ENCODE assay signal across 16 mouse cellular contexts in genomic region chr5:114967523-114968268, GRCm38 (mm10). TPM values are rescaled to one million over a fixed set of nuclear protein-coding genes. Genes with fewer than 3 reads are reported as not detected.
DNase-seq lines count a peak whose midpoint lies in the region; ATAC-seq and TF ChIP-seq lines count a peak whose summit lies in the region.
"Had no signal": no experiment of that assay in that cellular context is flagged by ENCODE, and none has a peak within 500 bp of the region (broad histone marks: within the 10 kb centered on the region; RNA-seq: fewer than 3 reads in every experiment).

No protein-coding gene starts in this region.

- peaks cover 5% of the 10 kb centered on the region; the same call in 1 of the 2 replicates for H3K4me1 ChIP-seq in forebrain, embryonic 11.5 days (replicated peaks; ENCODE audit: control insufficient read depth, insufficient read depth, low read length)
- H3K4me1 ChIP-seq in forebrain, postnatal 0 days (ENCODE audit: insufficient read depth), result no peaks in the 10 kb centered on the region
- H3K4me1 ChIP-seq in liver, embryonic 12.5 days, result peaks cover 37% of the 10 kb centered on the region
- H3K4me1 ChIP-seq in stomach, postnatal 0 days (replicated peaks; ENCODE audit: control insufficient read depth, insufficient read depth), result no peaks in the 10 kb centered on the region; the same call in 1 of the 2 replicates
- no peaks in the 10 kb centered on the region for H3K4me1 ChIP-seq in midbrain, embryonic 16.5 days (ENCODE audit: control insufficient read depth, insufficient read depth, low read length)

- H3K9me3 ChIP-seq in forebrain, embryonic 11.5 days (ENCODE audit: control insufficient read depth, low read length), result no peaks in the 10 kb centered on the region
- H3K9me3 ChIP-seq in forebrain, postnatal 0 days (ENCODE audit: low read length), result no peaks in the 10 kb centered on the region
- H3K9me3 ChIP-seq in liver, embryonic 12.5 days (replicated peaks), result no peaks in the 10 kb centered on the region
- no peaks in the 10 kb centered on the region for H3K9me3 ChIP-seq in stomach, postnatal 0 days (ENCODE audit: control insufficient read depth, low read length)
- H3K9me3 ChIP-seq in midbrain, embryonic 16.5 days (replicated peaks; ENCODE audit: control insufficient read depth, low read length, poor library complexity, severe bottlenecking), result no peaks in the 10 kb centered on the region
- H3K9me3 ChIP-seq: embryonic facial prominence, embryonic 12.5 days; forebrain, embryonic 10.5 days; hindbrain, embryonic 12.5 days had no signal

- no peak for TF ChIP-seq EP300 in stomach, postnatal 0 days (optimal IDR thresholded peaks at IDR 0.05)

- H3K9ac ChIP-seq in forebrain, embryonic 11.5 days (ENCODE audit: low read length), result no peak overlapping the region
- H3K9ac ChIP-seq in forebrain, postnatal 0 days, result no peak overlapping the region
- H3K9ac ChIP-seq in liver, embryonic 12.5 days, result no peak overlapping the region
- H3K9ac ChIP-seq in stomach, postnatal 0 days (ENCODE audit: low read length), result no peak overlapping the region
- no peak overlapping the region for H3K9ac ChIP-seq in midbrain, embryonic 16.5 days (ENCODE audit: low read depth, low read length)
- H3K9ac ChIP-seq: embryonic facial prominence, embryonic 12.5 days had no signal

- TF ChIP-seq CTCF in forebrain, postnatal 0 days (IDR thresholded peaks at IDR 0.05; ENCODE audit: low read depth), result no peak
- no peak for TF ChIP-seq CTCF in stomach, postnatal 0 days (IDR thresholded peaks at IDR 0.05; ENCODE audit: low read depth)

- WGBS in forebrain, embryonic 11.5 days, result 47% methylated on average over 14 of the region's 14 CpGs
- 37% methylated on average over 14 of the region's 14 CpGs for WGBS in forebrain, postnatal 0 days
- 20% methylated on average over 14 of the region's 14 CpGs for WGBS in liver, embryonic 12.5 days (ENCODE audit: insufficient replicate concordance)
- 32% methylated on average over 14 of the region's 14 CpGs for WGBS in stomach, postnatal 0 days
- 44% methylated on average over 14 of the region's 14 CpGs for WGBS in midbrain, embryonic 16.5 days

- no peak overlapping the region for H3K4me2 ChIP-seq in forebrain, embryonic 11.5 days (ENCODE audit: low read depth, low read length, severe bottlenecking)
- H3K4me2 ChIP-seq in forebrain, postnatal 0 days (ENCODE audit: low read depth), result no peak overlapping the region
- peak overlapping the region; percentile 39; the same call in 1 of the 2 replicates for H3K4me2 ChIP-seq in liver, embryonic 12.5 days
- H3K4me2 ChIP-seq in stomach, postnatal 0 days (replicated peaks; ENCODE audit: low read depth), result peak overlapping the region; percentile 49
- H3K4me2 ChIP-seq in midbrain, embryonic 16.5 days (ENCODE audit: low read length), result no peak overlapping the region
- H3K4me2 ChIP-seq: embryonic facial prominence, embryonic 12.5 days; hindbrain, embryonic 12.5 days had no signal

- H3K27ac ChIP-seq in forebrain, embryonic 11.5 days (ENCODE audit: low read depth, low read length), result no peak overlapping the region
- H3K27ac ChIP-seq in forebrain, postnatal 0 days (ENCODE audit: low read depth, low read length), result no peak overlapping the region
- no peak overlapping the region for H3K27ac ChIP-seq in liver, embryonic 12.5 days
- H3K27ac ChIP-seq in stomach, postnatal 0 days (replicated peaks), result peak overlapping the region; percentile 89
- H3K27ac ChIP-seq in midbrain, embryonic 16.5 days (ENCODE audit: low read length), result no peak overlapping the region
- H3K27ac ChIP-seq: embryonic facial prominence, embryonic 12.5 days; forebrain, embryonic 10.5 days; hindbrain, embryonic 12.5 days had no signal

- no peaks in the 10 kb centered on the region for H3K36me3 ChIP-seq in forebrain, embryonic 11.5 days (ENCODE audit: control insufficient read depth, insufficient read depth, low read length)
- H3K36me3 ChIP-seq in forebrain, postnatal 0 days (ENCODE audit: insufficient read depth), result no peaks in the 10 kb centered on the region
- H3K36me3 ChIP-seq in liver, embryonic 12.5 days, result no peaks in the 10 kb centered on the region
- H3K36me3 ChIP-seq in stomach, postnatal 0 days (ENCODE audit: control insufficient read depth, insufficient read depth, low read length), result no peaks in the 10 kb centered on the region
- H3K36me3 ChIP-seq in midbrain, embryonic 16.5 days (ENCODE audit: control insufficient read depth, insufficient read depth, low read length), result no peaks in the 10 kb centered on the region
- H3K36me3 ChIP-seq: embryonic facial prominence, embryonic 12.5 days; forebrain, embryonic 10.5 days; hindbrain, embryonic 12.5 days had no signal

- DNase-seq in forebrain, embryonic 11.5 days (ENCODE audit: low spot score), result peak; percentile 35
- no peak for DNase-seq in forebrain, postnatal 0 days
- DNase-seq in kidney, adult 9 months, result peak; percentile 62
- no peak for DNase-seq in stomach, postnatal 0 days (ENCODE audit: low spot score)
- no peak for DNase-seq in gastrocnemius, adult 8-10 months (ENCODE audit: low spot score in 2 of 2)
- no peak for DNase-seq in right cerebral cortex, postnatal 4 days
- DNase-seq: cerebellum, adult 18-20 months; gastrocnemius, postnatal 10 days; left cerebral cortex, postnatal 4 days had no signal

- H3K27me3 ChIP-seq in forebrain, embryonic 11.5 days (ENCODE audit: control insufficient read depth, insufficient read depth, low read length), result peaks cover 2% of the 10 kb centered on the region; the same call in 1 of the 2 replicates
- H3K27me3 ChIP-seq in forebrain, postnatal 0 days (ENCODE audit: insufficient read depth, low read length), result no peaks in the 10 kb centered on the region
- peaks cover 38% of the 10 kb centered on the region for H3K27me3 ChIP-seq in liver, embryonic 12.5 days (replicated peaks)
- H3K27me3 ChIP-seq in stomach, postnatal 0 days (ENCODE audit: control insufficient read depth, insufficient read depth, low read length), result no peaks in the 10 kb centered on the region
- H3K27me3 ChIP-seq in midbrain, embryonic 16.5 days (ENCODE audit: control insufficient read depth, insufficient read depth, low read depth, low read length), result no peaks in the 10 kb centered on the region

- no peak for ATAC-seq in forebrain, embryonic 11.5 days (replicated peaks; ENCODE audit: low FRiP score)
- no peak for ATAC-seq in forebrain, postnatal 0 days
- ATAC-seq in liver, embryonic 12.5 days, result no peak
- no peak for ATAC-seq in stomach, postnatal 0 days (ENCODE audit: low FRiP score, low TSS enrichment)
- ATAC-seq in midbrain, embryonic 16.5 days, result no peak
- ATAC-seq: activated CD4-positive, CD25-positive, alpha-beta regulatory T cell, adult 4 months had no signal

- H3K4me3 ChIP-seq in forebrain, embryonic 11.5 days (ENCODE audit: low read depth, low read length), result no peak overlapping the region
- H3K4me3 ChIP-seq in forebrain, postnatal 0 days (ENCODE audit: low read depth, low read length), result no peak overlapping the region
- H3K4me3 ChIP-seq in liver, embryonic 12.5 days, result no peak overlapping the region
- H3K4me3 ChIP-seq in stomach, postnatal 0 days (ENCODE audit: low read depth, low read length), result peak overlapping the region; percentile 29; the same call in 1 of the 2 replicates
- H3K4me3 ChIP-seq in midbrain, embryonic 16.5 days (ENCODE audit: low read depth, low read length), result no peak overlapping the region
- H3K4me3 ChIP-seq: embryonic facial prominence, embryonic 12.5 days; forebrain, embryonic 10.5 days; hindbrain, embryonic 12.5 days had no signal

RNA-seq across cellular contexts. Expression of gene Hnf1a, which starts 3.2 kb away (rescaled TPM):
- polyA plus RNA-seq in forebrain, embryonic 11.5 days (2014; fragmentation: Nextera tagmentation; extraction: Ambion mirVana), result not detected in 2 replicates
- total RNA-seq in forebrain, postnatal 0 days (2014; rRNA removed), result not detected in 2 replicates
- not detected in 2 replicates for polyA plus RNA-seq in forebrain, postnatal 0 days (2015; fragmentation: Nextera tagmentation; extraction: Ambion mirVana)
- 3.8 and 3.9 TPM in 2 replicates for polyA plus RNA-seq in liver, embryonic 12.5 days (2016; fragmentation: Nextera tagmentation; extraction: Ambion mirVana)
- 5.4 and 5.7 TPM in 2 replicates for polyA plus RNA-seq in stomach, postnatal 0 days (2015; fragmentation: Nextera tagmentation; extraction: Ambion mirVana)
- total RNA-seq in gastrocnemius, adult 8-10 months (2022), result not detected
- polyA plus RNA-seq in midbrain, embryonic 16.5 days (2015; fragmentation: Nextera tagmentation; extraction: Ambion mirVana), result 0.05 TPM in 1 of 2 replicates, not detected in the other
- total RNA-seq: gastrocnemius, postnatal 10 days; left cerebral cortex, postnatal 4 days had no signal
- polyA plus RNA-seq: forebrain, embryonic 10.5 days; heart, embryonic 14.5 days had no signal

RNA-seq across cellular contexts. Expression of gene 2210016L21Rik, which starts 25.7 kb away (rescaled TPM):
- polyA plus RNA-seq in forebrain, embryonic 11.5 days (2014; fragmentation: Nextera tagmentation; extraction: Ambion mirVana), result 49.8 and 51.5 TPM in 2 replicates
- 81.0 and 86.0 TPM in 2 replicates for total RNA-seq in forebrain, postnatal 0 days (2014; rRNA removed)
- 167 and 170 TPM in 2 replicates for polyA plus RNA-seq in forebrain, postnatal 0 days (2015; fragmentation: Nextera tagmentation; extraction: Ambion mirVana)
- 22.1 and 25.2 TPM in 2 replicates for polyA plus RNA-seq in liver, embryonic 12.5 days (2016; fragmentation: Nextera tagmentation; extraction: Ambion mirVana)
- polyA plus RNA-seq in stomach, postnatal 0 days (2015; fragmentation: Nextera tagmentation; extraction: Ambion mirVana), result 39.2 and 49.8 TPM in 2 replicates
- 10 to 100 TPM; 16.9 to 29.0 (median 26.0) TPM for total RNA-seq in gastrocnemius, adult 8-10 months (2022)
- polyA plus RNA-seq in midbrain, embryonic 16.5 days (2015; fragmentation: Nextera tagmentation; extraction: Ambion mirVana), result 117 and 132 TPM in 2 replicates

RNA-seq across cellular contexts. Expression of gene Sppl3, which starts 43.2 kb away (rescaled TPM):
- 31.7 and 39.5 TPM in 2 replicates for polyA plus RNA-seq in forebrain, embryonic 11.5 days (2014; fragmentation: Nextera tagmentation; extraction: Ambion mirVana)
- total RNA-seq in forebrain, postnatal 0 days (2014; rRNA removed), result 79.1 and 114 TPM in 2 replicates
- 36.0 and 43.5 TPM in 2 replicates for polyA plus RNA-seq in forebrain, postnatal 0 days (2015; fragmentation: Nextera tagmentation; extraction: Ambion mirVana)
- polyA plus RNA-seq in liver, embryonic 12.5 days (2016; fragmentation: Nextera tagmentation; extraction: Ambion mirVana), result 19.3 and 23.7 TPM in 2 replicates
- polyA plus RNA-seq in stomach, postnatal 0 days (2015; fragmentation: Nextera tagmentation; extraction: Ambion mirVana), result 25.2 and 39.8 TPM in 2 replicates
- 10 to 100 TPM; 18.2 to 20.9 (median 20.0) TPM for total RNA-seq in gastrocnemius, adult 8-10 months (2022)
- polyA plus RNA-seq in midbrain, embryonic 16.5 days (2015; fragmentation: Nextera tagmentation; extraction: Ambion mirVana), result 18.2 and 18.4 TPM in 2 replicates

RNA-seq across cellular contexts. Expression of gene Oasl1, which starts 44.7 kb away (rescaled TPM):
- polyA plus RNA-seq in forebrain, embryonic 11.5 days (2014; fragmentation: Nextera tagmentation; extraction: Ambion mirVana), result 0.20 TPM in 1 of 2 replicates, not detected in the other
- 0.54 and 1.7 TPM in 2 replicates for total RNA-seq in forebrain, postnatal 0 days (2014; rRNA removed)
- 0.38 and 0.73 TPM in 2 replicates for polyA plus RNA-seq in forebrain, postnatal 0 days (2015; fragmentation: Nextera tagmentation; extraction: Ambion mirVana)
- polyA plus RNA-seq in liver, embryonic 12.5 days (2016; fragmentation: Nextera tagmentation; extraction: Ambion mirVana), result 0.29 and 0.30 TPM in 2 replicates
- polyA plus RNA-seq in stomach, postnatal 0 days (2015; fragmentation: Nextera tagmentation; extraction: Ambion mirVana), result 14.1 and 14.6 TPM in 2 replicates
- total RNA-seq in gastrocnemius, adult 8-10 months (2022), result not detected
- polyA plus RNA-seq in midbrain, embryonic 16.5 days (2015; fragmentation: Nextera tagmentation; extraction: Ambion mirVana), result 0.40 TPM in 1 of 2 replicates, not detected in the other
- total RNA-seq: gastrocnemius, postnatal 10 days; left cerebral cortex, postnatal 4 days had no signal
- polyA plus RNA-seq: forebrain, embryonic 10.5 days had no signal

Comparison
In these comparisons a context has a peak if more than half of its experiments do, and no peak if none do; other contexts are left out.
1. DNase-seq: peak in forebrain, embryonic 11.5 days (single experiment) and kidney, adult 9 months (single experiment); none in forebrain, postnatal 0 days (single experiment), stomach, postnatal 0 days (single experiment), gastrocnemius, adult 8-10 months (0 of 2) and right cerebral cortex, postnatal 4 days (single experiment).
2. H3K4me2 ChIP-seq: peak in liver, embryonic 12.5 days (single experiment) and stomach, postnatal 0 days (single experiment); none in forebrain, embryonic 11.5 days (single experiment), forebrain, postnatal 0 days (single experiment) and midbrain, embryonic 16.5 days (single experiment).